Mouse (Mus musculus): Measurements from ENCODE around the gene Prrx2. TPM values are rescaled to one million over a fixed set of nuclear protein-coding genes. Genes with fewer than 3 reads are reported as not detected.

The Prrx2 gene
- total and polyA plus RNA-seq, 2 experiments from 2014 or later, result 5.6 to 6.7 TPM

DNA sequence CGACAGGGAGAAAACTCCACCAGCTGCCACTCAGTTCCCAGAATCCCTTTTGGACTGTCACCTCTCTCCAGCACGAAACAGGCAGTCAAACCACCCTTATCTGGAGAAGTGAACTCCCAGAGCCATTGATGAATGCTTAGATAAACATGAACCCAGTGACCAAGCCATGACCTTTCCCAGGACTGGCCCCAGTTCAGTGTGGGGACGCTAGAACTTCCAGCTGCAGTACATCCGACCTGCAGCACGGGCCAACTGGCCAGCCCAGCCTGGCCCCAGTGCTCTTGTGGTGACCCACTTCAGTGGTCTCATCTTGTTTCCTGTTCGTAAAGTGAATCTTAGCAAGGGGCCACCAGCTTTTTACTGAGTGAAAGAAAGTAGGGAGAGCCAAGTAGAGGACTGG lies 58.6 kb downstream of the Prrx2 start:
- no peak overlapping the region for H3K4me3 ChIP-seq (ENCODE audit: low read length)
- H3K9ac ChIP-seq (replicated peaks; ENCODE audit: low read length), result no peak overlapping the region
- no peaks in the 10 kb centered on the region for H3K27me3 ChIP-seq (ENCODE audit: insufficient read depth, low read length)
- no peak overlapping the region for H3K27ac ChIP-seq
- no peaks in the 10 kb centered on the region for H3K9me3 ChIP-seq (ENCODE audit: low read length)
- H3K36me3 ChIP-seq (ENCODE audit: insufficient read depth, low read length), result no peaks in the 10 kb centered on the region
- ATAC-seq (no peak), DNase-seq (ENCODE audit: low spot score) (no peak)
- no peak overlapping the region for H3K4me2 ChIP-seq (ENCODE audit: low read depth, low read length)
- WGBS, result 38% methylated on average over 6 of the region's 6 CpGs
- no peaks in the 10 kb centered on the region for H3K4me1 ChIP-seq (ENCODE audit: insufficient read depth, low read length)
- no peak for TF ChIP-seq CTCF (IDR thresholded peaks at IDR 0.05; ENCODE audit: low read depth)

DNA sequence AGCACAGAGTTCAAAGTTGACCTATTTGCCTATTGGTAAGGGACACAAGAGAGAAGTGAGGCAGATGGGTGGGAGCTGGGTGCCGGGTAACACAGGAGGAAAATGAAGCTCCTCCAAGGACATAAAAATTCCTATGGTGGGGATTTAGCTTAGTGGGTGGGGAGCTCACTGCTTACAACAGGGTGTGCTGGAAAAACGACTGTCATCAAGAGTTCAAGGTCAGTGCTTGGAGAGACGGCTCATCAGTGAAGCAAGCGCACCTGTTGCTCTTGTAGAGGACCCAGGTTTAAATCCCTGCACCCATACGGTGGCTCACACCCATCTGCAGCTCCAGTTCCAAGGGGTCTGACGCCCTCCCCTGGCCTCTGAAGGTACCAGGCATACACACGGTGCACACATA lies 59.2 kb downstream of the Prrx2 start:
- Histone ChIP-seq H3K9ac (replicated peaks; ENCODE audit: low read length) (no peak overlapping the region), H3K4me3 (ENCODE audit: low read length) (no peak overlapping the region), H3K27me3 (ENCODE audit: insufficient read depth, low read length) (no peaks in the 10 kb centered on the region), H3K4me1 (ENCODE audit: insufficient read depth, low read length) (no peaks in the 10 kb centered on the region), H3K4me2 (ENCODE audit: low read depth, low read length) (no peak overlapping the region), H3K27ac (no peak overlapping the region), H3K36me3 (ENCODE audit: insufficient read depth, low read length) (no peaks in the 10 kb centered on the region), H3K9me3 (ENCODE audit: low read length) (no peaks in the 10 kb centered on the region)
- DNase-seq (ENCODE audit: low spot score) (no peak), ATAC-seq (no peak)
- 87% methylated on average over 7 of the region's 7 CpGs for WGBS
- TF ChIP-seq CTCF (IDR thresholded peaks at IDR 0.05; ENCODE audit: low read depth), result no peak

DNA sequence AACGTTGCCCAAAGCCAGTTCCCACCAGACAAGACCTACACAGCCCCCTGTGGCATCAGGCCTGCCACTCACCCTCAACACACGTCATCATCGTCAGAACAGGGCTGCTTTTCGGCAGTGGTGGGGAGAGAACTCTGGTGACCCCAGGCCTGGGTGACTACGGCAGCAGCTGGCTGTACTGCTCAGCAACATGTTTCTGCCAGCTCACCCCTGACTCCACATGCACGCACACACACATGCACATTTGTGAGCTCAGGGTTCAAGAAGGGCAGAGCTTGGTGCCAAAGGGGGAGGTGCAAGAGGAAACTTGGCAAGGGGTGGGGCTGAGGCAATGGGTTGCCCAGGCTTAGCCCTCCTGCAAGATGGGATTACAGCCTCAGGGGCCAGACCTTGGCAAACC lies 62.5 kb downstream of the Prrx2 start:
- no peaks in the 10 kb centered on the region for H3K36me3 ChIP-seq (ENCODE audit: insufficient read depth, low read length)
- H3K27ac ChIP-seq, result no peak overlapping the region
- no peak overlapping the region for H3K4me2 ChIP-seq (ENCODE audit: low read depth, low read length)
- H3K4me3 ChIP-seq (ENCODE audit: low read length), result no peak overlapping the region
- DNase-seq (ENCODE audit: low spot score) (peak; percentile 26), ATAC-seq (peak; percentile 56; the same call in 1 of the 2 replicates)
- 38% methylated on average over 6 of the region's 6 CpGs for WGBS
- H3K9ac ChIP-seq (replicated peaks; ENCODE audit: low read length), result no peak overlapping the region
- H3K9me3 ChIP-seq (ENCODE audit: low read length), result no peaks in the 10 kb centered on the region
- H3K4me1 ChIP-seq (ENCODE audit: insufficient read depth, low read length), result no peaks in the 10 kb centered on the region
- TF ChIP-seq CTCF (IDR thresholded peaks at IDR 0.05; ENCODE audit: low read depth), result no peak
- no peaks in the 10 kb centered on the region for H3K27me3 ChIP-seq (ENCODE audit: insufficient read depth, low read length)

DNA sequence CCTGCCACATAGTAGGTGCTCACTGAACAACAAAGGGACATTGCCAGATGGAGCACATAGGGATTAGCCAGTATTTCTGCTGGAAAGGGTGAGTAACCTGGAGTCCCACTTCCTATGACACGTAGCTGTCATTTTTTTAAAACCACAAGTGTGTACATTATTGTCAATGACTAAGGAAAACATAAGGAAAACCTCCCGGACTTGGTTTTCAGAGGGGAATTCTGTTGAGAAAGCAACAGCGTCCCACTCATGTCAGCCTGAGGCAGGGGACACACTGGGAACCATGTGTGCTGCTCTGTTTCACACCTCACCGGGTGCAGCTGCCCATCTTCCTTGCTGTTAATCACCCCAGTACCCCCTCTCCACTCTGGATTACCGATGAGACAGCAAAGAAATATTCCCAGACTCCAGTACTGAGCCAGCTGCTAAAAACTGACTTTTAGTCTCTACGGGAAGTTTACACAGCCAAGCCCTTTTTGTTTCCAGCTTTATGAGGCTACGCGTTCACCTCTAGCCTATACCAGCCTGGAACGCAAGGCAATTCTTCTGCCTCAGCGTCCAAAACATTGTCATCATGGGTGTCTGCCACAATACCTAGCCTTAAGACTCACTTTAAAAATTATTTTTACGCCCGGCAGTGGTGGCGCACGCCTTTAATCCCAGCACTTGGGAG lies 64.8 kb downstream of the Prrx2 start:
- H3K27me3 ChIP-seq (ENCODE audit: insufficient read depth, low read length), result no peaks in the 10 kb centered on the region
- ATAC-seq, result no peak
- DNase-seq (ENCODE audit: low spot score), result no peak
- no peak for TF ChIP-seq CTCF (IDR thresholded peaks at IDR 0.05; ENCODE audit: low read depth)
- H3K9me3 ChIP-seq (ENCODE audit: low read length), result no peaks in the 10 kb centered on the region
- 81% methylated on average over 14 of the region's 14 CpGs for WGBS
- H3K4me3 ChIP-seq (ENCODE audit: low read length), result no peak overlapping the region
- H3K4me2 ChIP-seq (ENCODE audit: low read depth, low read length), result no peak overlapping the region
- H3K27ac ChIP-seq, result no peak overlapping the region
- H3K36me3 ChIP-seq (ENCODE audit: insufficient read depth, low read length), result no peaks in the 10 kb centered on the region
- peaks cover 6% of the 10 kb centered on the region; the same call in 1 of the 2 replicates for H3K4me1 ChIP-seq (ENCODE audit: insufficient read depth, low read length)
- H3K9ac ChIP-seq (replicated peaks; ENCODE audit: low read length), result no peak overlapping the region

DNA sequence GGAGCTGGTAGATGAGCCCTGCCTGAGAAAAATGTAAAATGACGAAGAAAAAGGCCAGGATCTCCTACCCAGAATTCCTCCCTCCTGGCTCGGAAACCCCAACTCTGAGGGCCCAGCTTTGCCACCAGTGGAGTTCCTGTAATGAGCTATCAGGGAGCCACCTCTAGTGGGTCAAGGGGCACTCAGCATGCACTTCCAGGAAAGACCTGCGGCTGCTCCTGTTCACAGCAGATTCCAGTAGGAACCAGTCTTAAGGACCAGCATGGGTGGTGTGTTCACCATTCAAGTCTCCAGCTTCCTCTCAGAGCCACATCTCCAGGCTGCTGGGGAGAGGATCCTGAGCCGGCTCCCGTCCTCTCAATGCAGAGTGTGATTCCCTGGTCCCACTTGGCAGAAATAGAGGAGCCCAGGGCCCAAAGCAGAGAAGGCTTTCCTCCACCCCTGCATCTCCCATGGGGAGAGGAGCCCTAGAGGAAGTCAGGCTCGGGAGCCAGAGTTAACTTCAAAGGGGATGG lies 66.9 kb downstream of the Prrx2 start:
- Histone ChIP-seq H3K4me1 (ENCODE audit: insufficient read depth, low read length) (peaks cover 6% of the 10 kb centered on the region; the same call in 1 of the 2 replicates), H3K9ac (replicated peaks; ENCODE audit: low read length) (no peak overlapping the region), H3K9me3 (ENCODE audit: low read length) (no peaks in the 10 kb centered on the region), H3K36me3 (ENCODE audit: insufficient read depth, low read length) (no peaks in the 10 kb centered on the region), H3K27me3 (ENCODE audit: insufficient read depth, low read length) (no peaks in the 10 kb centered on the region), H3K4me3 (ENCODE audit: low read length) (no peak overlapping the region), H3K27ac (no peak overlapping the region), H3K4me2 (ENCODE audit: low read depth, low read length) (peak overlapping the region; percentile 66; the same call in 1 of the 2 replicates)
- ATAC-seq, result no peak
- WGBS, result 66% methylated on average over 6 of the region's 6 CpGs
- TF ChIP-seq CTCF (IDR thresholded peaks at IDR 0.05; ENCODE audit: low read depth), result no peak
- DNase-seq (ENCODE audit: low spot score), result no peak

DNA sequence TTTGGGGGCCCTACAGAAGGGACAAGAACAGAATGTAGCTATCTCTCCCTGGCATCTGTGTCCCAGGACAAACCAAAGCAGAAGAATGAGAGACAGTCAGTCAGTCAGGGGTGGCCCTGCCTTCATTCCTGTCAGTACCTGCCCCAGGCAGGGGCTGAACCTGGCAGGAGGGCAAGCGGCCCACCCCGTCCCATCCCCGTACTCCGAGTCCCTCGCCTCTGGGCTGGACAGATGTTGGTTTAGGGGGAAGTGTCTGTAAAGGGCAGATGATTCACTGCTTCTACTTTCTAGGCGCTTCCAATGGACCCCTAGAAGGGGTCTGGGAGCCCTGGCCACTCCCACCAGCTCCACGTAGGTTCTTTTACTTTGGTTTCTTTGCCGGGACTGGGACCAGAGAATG lies 67.5 kb downstream of the Prrx2 start:
- Histone ChIP-seq H3K27me3 (ENCODE audit: insufficient read depth, low read length) (no peaks in the 10 kb centered on the region), H3K4me1 (ENCODE audit: insufficient read depth, low read length) (peaks cover 6% of the 10 kb centered on the region; the same call in 1 of the 2 replicates), H3K9me3 (ENCODE audit: low read length) (no peaks in the 10 kb centered on the region), H3K36me3 (ENCODE audit: insufficient read depth, low read length) (no peaks in the 10 kb centered on the region), H3K9ac (replicated peaks; ENCODE audit: low read length) (peak overlapping the region; percentile 45; the same call in 1 of the 2 replicates), H3K4me3 (ENCODE audit: low read length) (peak overlapping the region; percentile 35), H3K27ac (no peak overlapping the region), H3K4me2 (ENCODE audit: low read depth, low read length) (peak overlapping the region; percentile 66)
- no peak for ATAC-seq
- DNase-seq (ENCODE audit: low spot score), result no peak
- 47% methylated on average over 8 of the region's 8 CpGs for WGBS
- no peak for TF ChIP-seq CTCF (IDR thresholded peaks at IDR 0.05; ENCODE audit: low read depth)

Data from hindbrain, postnatal 0 days (tissue).